Mouse (Mus musculus): ENCODE measurements at regions not wholly inside any gene's neighbourhood (a gene's known extent, or its start where the extent isn't known, plus 50 kb on each side); places are given as distances from the start of the nearest gene placed in this dataset.

DNA sequence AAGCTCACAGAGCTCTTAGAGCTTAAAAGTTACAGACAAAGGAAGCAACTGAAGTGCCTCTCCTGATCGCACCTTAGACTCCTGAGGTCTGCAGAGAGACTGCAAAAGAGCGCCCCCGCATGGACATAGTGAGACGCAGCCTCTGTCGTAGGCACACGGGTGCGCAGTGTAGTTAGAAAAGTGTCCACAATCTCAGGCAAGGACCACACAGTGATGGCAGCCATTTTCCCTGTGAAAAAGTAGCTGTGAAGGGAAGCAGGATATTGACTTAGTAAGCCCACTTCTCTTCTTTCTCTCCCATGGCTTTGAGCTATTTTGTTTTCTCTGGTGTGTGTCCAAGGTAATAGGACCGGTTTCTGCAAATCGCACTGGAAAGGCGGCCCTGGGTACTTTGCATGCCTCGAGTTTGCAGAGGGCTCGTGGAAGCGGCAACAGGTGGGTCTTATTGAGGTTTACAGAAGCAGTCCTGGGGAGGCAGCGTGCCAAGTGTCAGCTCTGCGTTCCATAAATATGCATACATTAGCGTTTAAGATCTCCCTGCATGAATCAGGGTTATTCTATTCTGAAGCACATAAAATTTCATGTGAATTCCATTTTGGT is 188.0 kb downstream of the Pax3 start:
- H3K79me2 ChIP-seq (ENCODE audit: control insufficient read depth, insufficient read depth), result no peaks in the 10 kb centered on the region
- H3K4me3 ChIP-seq, result no peak overlapping the region
- H3ac ChIP-seq (ENCODE audit: control insufficient read depth, insufficient read length), result no peak overlapping the region
- H3K36me3 ChIP-seq (ENCODE audit: control insufficient read depth, insufficient read depth), result no peaks in the 10 kb centered on the region
- no peaks in the 10 kb centered on the region for H3K27me3 ChIP-seq (ENCODE audit: control insufficient read depth, insufficient read depth, insufficient read length)
- TF ChIP-seq USF1 (IDR thresholded peaks at IDR 0.05; ENCODE audit: low read depth) (no peak), POLR2A (IDR thresholded peaks at IDR 0.05; ENCODE audit: insufficient read length, low read depth) (no peak), REST (IDR thresholded peaks at IDR 0.05; ENCODE audit: insufficient read depth, insufficient read length) (no peak), MYOG (IDR thresholded peaks at IDR 0.05; ENCODE audit: control insufficient read depth in 1 of 3, insufficient read depth in 1 of 3, insufficient read length in 2 of 3, low read depth in 2 of 3) (no peak), E2F4 (IDR thresholded peaks at IDR 0.05; ENCODE audit: insufficient read depth) (no peak), MAX (IDR thresholded peaks at IDR 0.05; ENCODE audit: low read depth) (no peak), TCF3 (IDR thresholded peaks at IDR 0.05; ENCODE audit: insufficient read length, low read depth) (no peak), SRF (IDR thresholded peaks at IDR 0.05; ENCODE audit: control insufficient read depth, insufficient read length, low read depth) (no peak), MYOD1 (IDR thresholded peaks at IDR 0.05; ENCODE audit: control insufficient read depth in 1 of 3, insufficient read length in 2 of 3, low read depth in 2 of 3) (no peak), POLR2AphosphoS2 (IDR thresholded peaks at IDR 0.05; ENCODE audit: insufficient read length, low read depth) (no peak), TCF12 (IDR thresholded peaks at IDR 0.05; ENCODE audit: insufficient read depth, poor library complexity, severe bottlenecking) (no peak), CEBPB (IDR thresholded peaks at IDR 0.05; ENCODE audit: insufficient read depth, poor library complexity, severe bottlenecking) (no peak)
- no peak overlapping the region for H3K4me2 ChIP-seq (ENCODE audit: low read depth)

- H3ac ChIP-seq (ENCODE audit: control insufficient read depth, insufficient read length), result no peak overlapping the region
- no peak overlapping the region for H3K4me3 ChIP-seq
- no peaks in the 10 kb centered on the region for H3K36me3 ChIP-seq (ENCODE audit: control insufficient read depth, insufficient read depth)
- no peak for TF ChIP-seq TCF3 (IDR thresholded peaks at IDR 0.05; ENCODE audit: insufficient read length, low read depth)
- TF ChIP-seq TCF12 (IDR thresholded peaks at IDR 0.05; ENCODE audit: insufficient read depth, poor library complexity, severe bottlenecking), result no peak
- no peak for TF ChIP-seq REST (IDR thresholded peaks at IDR 0.05; ENCODE audit: insufficient read depth, insufficient read length)
- no peak for TF ChIP-seq POLR2A (IDR thresholded peaks at IDR 0.05; ENCODE audit: insufficient read length, low read depth)
- TF ChIP-seq E2F4 (IDR thresholded peaks at IDR 0.05; ENCODE audit: insufficient read depth), result no peak
- TF ChIP-seq MYOD1 (IDR thresholded peaks at IDR 0.05; ENCODE audit: control insufficient read depth in 1 of 3, insufficient read length in 2 of 3, low read depth in 2 of 3), result no peak
- TF ChIP-seq POLR2AphosphoS2 (IDR thresholded peaks at IDR 0.05; ENCODE audit: insufficient read length, low read depth), result no peak
- H3K27me3 ChIP-seq (ENCODE audit: control insufficient read depth, insufficient read depth, insufficient read length), result no peaks in the 10 kb centered on the region
- H3K79me2 ChIP-seq (ENCODE audit: control insufficient read depth, insufficient read depth), result no peaks in the 10 kb centered on the region
- H3K4me2 ChIP-seq (ENCODE audit: low read depth), result no peak overlapping the region
Observed at GRCm38 (mm10) chr1:78004376-78004775, 192.6 kb downstream of the Pax3 start.

- Histone ChIP-seq H3ac (ENCODE audit: control insufficient read depth, insufficient read length) (no peak overlapping the region), H3K79me2 (ENCODE audit: control insufficient read depth, insufficient read depth) (no peaks in the 10 kb centered on the region), H3K36me3 (ENCODE audit: control insufficient read depth, insufficient read depth) (no peaks in the 10 kb centered on the region), H3K27me3 (ENCODE audit: control insufficient read depth, insufficient read depth, insufficient read length) (no peaks in the 10 kb centered on the region), H3K4me2 (ENCODE audit: low read depth) (no peak overlapping the region), H3K4me3 (no peak overlapping the region)
- no peak for TF ChIP-seq MYOD1 (IDR thresholded peaks at IDR 0.05; ENCODE audit: control insufficient read depth in 1 of 3, insufficient read length in 2 of 3, low read depth in 2 of 3)
- TF ChIP-seq MYOG (IDR thresholded peaks at IDR 0.05; ENCODE audit: control insufficient read depth in 1 of 3, insufficient read depth in 1 of 3, insufficient read length in 2 of 3, low read depth in 2 of 3), result no peak
- TF ChIP-seq E2F4 (IDR thresholded peaks at IDR 0.05; ENCODE audit: insufficient read depth), result no peak
- no peak for TF ChIP-seq USF1 (IDR thresholded peaks at IDR 0.05; ENCODE audit: low read depth)
- TF ChIP-seq REST (IDR thresholded peaks at IDR 0.05; ENCODE audit: insufficient read depth, insufficient read length), result no peak
- TF ChIP-seq SRF (IDR thresholded peaks at IDR 0.05; ENCODE audit: control insufficient read depth, insufficient read length, low read depth), result no peak
- TF ChIP-seq POLR2A (IDR thresholded peaks at IDR 0.05; ENCODE audit: insufficient read length, low read depth), result no peak
- no peak for TF ChIP-seq CEBPB (IDR thresholded peaks at IDR 0.05; ENCODE audit: insufficient read depth, poor library complexity, severe bottlenecking)
- no peak for TF ChIP-seq TCF12 (IDR thresholded peaks at IDR 0.05; ENCODE audit: insufficient read depth, poor library complexity, severe bottlenecking)
- no peak for TF ChIP-seq MAX (IDR thresholded peaks at IDR 0.05; ENCODE audit: low read depth)
- no peak for TF ChIP-seq POLR2AphosphoS2 (IDR thresholded peaks at IDR 0.05; ENCODE audit: insufficient read length, low read depth)
- no peak for TF ChIP-seq TCF3 (IDR thresholded peaks at IDR 0.05; ENCODE audit: insufficient read length, low read depth)
Observed at GRCm38 (mm10) chr1:77998727-77999126, 198.2 kb downstream of the Pax3 start.

- TF ChIP-seq MYOD1 (IDR thresholded peaks at IDR 0.05; ENCODE audit: control insufficient read depth in 1 of 3, insufficient read length in 2 of 3, low read depth in 2 of 3) (no peak), SRF (IDR thresholded peaks at IDR 0.05; ENCODE audit: control insufficient read depth, insufficient read length, low read depth) (no peak), USF1 (IDR thresholded peaks at IDR 0.05; ENCODE audit: low read depth) (no peak), REST (IDR thresholded peaks at IDR 0.05; ENCODE audit: insufficient read depth, insufficient read length) (no peak), TCF12 (IDR thresholded peaks at IDR 0.05; ENCODE audit: insufficient read depth, poor library complexity, severe bottlenecking) (no peak), POLR2AphosphoS2 (IDR thresholded peaks at IDR 0.05; ENCODE audit: insufficient read length, low read depth) (no peak), TCF3 (IDR thresholded peaks at IDR 0.05; ENCODE audit: insufficient read length, low read depth) (no peak), MAX (IDR thresholded peaks at IDR 0.05; ENCODE audit: low read depth) (no peak), POLR2A (IDR thresholded peaks at IDR 0.05; ENCODE audit: insufficient read length, low read depth) (no peak), MYOG (IDR thresholded peaks at IDR 0.05; ENCODE audit: control insufficient read depth in 1 of 3, insufficient read depth in 1 of 3, insufficient read length in 2 of 3, low read depth in 2 of 3) (no peak), CEBPB (IDR thresholded peaks at IDR 0.05; ENCODE audit: insufficient read depth, poor library complexity, severe bottlenecking) (no peak), E2F4 (IDR thresholded peaks at IDR 0.05; ENCODE audit: insufficient read depth) (no peak)
- no peak overlapping the region for H3ac ChIP-seq (ENCODE audit: control insufficient read depth, insufficient read length)
Observed at GRCm38 (mm10) chr1:77981528-77981927, 215.4 kb downstream of the Pax3 start.

More at GRCm38 (mm10) chr1:77981528-77981927, 215.4 kb downstream of the Pax3 start:
- Histone ChIP-seq H3K4me3 (no peak overlapping the region), H3K4me2 (ENCODE audit: low read depth) (no peak overlapping the region), H3K79me2 (ENCODE audit: control insufficient read depth, insufficient read depth) (no peaks in the 10 kb centered on the region), H3K27me3 (ENCODE audit: control insufficient read depth, insufficient read depth, insufficient read length) (no peaks in the 10 kb centered on the region), H3K36me3 (ENCODE audit: control insufficient read depth, insufficient read depth) (no peaks in the 10 kb centered on the region)

Data from myocyte (in vitro differentiated cells).